Mouse (Mus musculus) midbrain, embryonic 14.5 days (tissue): ENCODE measurements around the gene Capn11. TPM values are rescaled to one million over a fixed set of nuclear protein-coding genes. Genes with fewer than 3 reads are reported as not detected.

Source experiments
- ATAC-seq: fragments of 200-750 bp; cut with Nextera tagmentation; 2 replicates; pipeline ENCODE4 v1.8.0; 2017; ENCODE audit warnings: moderate number of reproducible peaks, moderate library complexity; ENCODE audit not compliant: low FRiP score, low TSS enrichment
- DNase-seq: peaks from one replicate; pipeline ENCODE4 v3.0.0-alpha.2; 2015
- H3K27ac ChIP-seq: fragments of 300-500 bp; sonication (generic); replicated peaks from 2 replicates; pipeline ENCODE4 v1.5.1; 2014; ENCODE audit warnings: mild to moderate bottlenecking, low read depth, low read length, moderate library complexity
- H3K27me3 ChIP-seq: fragments of 300-500 bp; sonication (generic); 2 replicates; pipeline ENCODE4 v1.6.1; 2014; ENCODE audit warnings: low read length, control low read depth, mixed read lengths; ENCODE audit not compliant: control insufficient read depth, insufficient read depth
- H3K36me3 ChIP-seq: fragments of 300-500 bp; sonication (generic); 2 replicates; pipeline ENCODE4 v1.6.1; 2014; ENCODE audit warnings: low read length, control low read depth; ENCODE audit not compliant: control insufficient read depth, insufficient read depth
- H3K4me1 ChIP-seq: fragments of 300-500 bp; sonication (generic); 2 replicates; pipeline ENCODE4 v1.6.1; 2014; ENCODE audit warnings: mild to moderate bottlenecking, antibody characterized with exemption, low read length, control low read depth; ENCODE audit not compliant: control insufficient read depth, insufficient read depth
- H3K4me2 ChIP-seq: fragments of 300-500 bp; sonication (generic); 2 replicates; pipeline ENCODE4 v1.6.1; 2014; ENCODE audit warnings: mild to moderate bottlenecking, low read length, moderate library complexity
- H3K4me3 ChIP-seq: fragments of 300-500 bp; sonication (generic); replicated peaks from 2 replicates; pipeline ENCODE4 v1.5.1; 2014; ENCODE audit warnings: low read depth, low read length
- H3K9ac ChIP-seq: fragments of 300-500 bp; sonication (generic); replicated peaks from 2 replicates; pipeline ENCODE4 v1.6.1; 2014; ENCODE audit warnings: mild to moderate bottlenecking, low read length, moderate library complexity
- H3K9me3 ChIP-seq: fragments of 300-500 bp; sonication (generic); 2 replicates; pipeline ENCODE4 v1.6.1; 2016; ENCODE audit warnings: low read length, control low read depth, mixed read lengths; ENCODE audit not compliant: control insufficient read depth
- WGBS: fragments of 180-500 bp; shearing (Covaris S2); extraction: QIAGEN DNeasy Blood & Tissue Kit; methylation state at CpG from one replicate; pipeline ENCODE4 v1.1.7; 2014; 5-methylcytosine and 5-hydroxymethylcytosine counted together
- polyA plus RNA-seq: library from polyadenylated mRNA; unstranded; fragments of >200 nt; fragmentation: Nextera tagmentation; extraction: Ambion mirVana; gene quantifications from 2 replicates; pipeline ENCODE4 v1.2.1, GENCODE M21; 2014

The Capn11 gene
- polyA plus RNA-seq, 1 experiment from 2014 or later: 2.4 TPM

- no peak overlapping the region for H3K4me2 ChIP-seq
- H3K27ac ChIP-seq: no peak overlapping the region
- H3K36me3 ChIP-seq: no peaks in the 10 kb centered on the region
- H3K9ac ChIP-seq: no peak overlapping the region
- H3K9me3 ChIP-seq: no peaks in the 10 kb centered on the region
- DNase-seq: no peak
- H3K4me3 ChIP-seq: no peak overlapping the region
- ATAC-seq: no peak
- peaks cover 23% of the 10 kb centered on the region for H3K27me3 ChIP-seq
- H3K4me1 ChIP-seq: peaks cover 7% of the 10 kb centered on the region
- 9% methylated on average over 22 of the region's 22 CpGs for WGBS
Measured at GRCm38 (mm10) chr17:45601325-45601724, 57.8 kb downstream of the Capn11 start.

- peaks cover 16% of the 10 kb centered on the region for H3K4me1 ChIP-seq
- H3K4me2 ChIP-seq: no peak overlapping the region
- H3K27ac ChIP-seq: no peak overlapping the region
- no peaks in the 10 kb centered on the region for H3K9me3 ChIP-seq
- 52% methylated on average over 8 of the region's 8 CpGs for WGBS
- H3K27me3 ChIP-seq: peaks cover 23% of the 10 kb centered on the region
- no peak overlapping the region for H3K9ac ChIP-seq
- no peak overlapping the region for H3K4me3 ChIP-seq
- no peak for ATAC-seq
- DNase-seq: no peak
- H3K36me3 ChIP-seq: no peaks in the 10 kb centered on the region
Measured at GRCm38 (mm10) chr17:45600267-45600666, 58.9 kb downstream of the Capn11 start.

- DNase-seq: peak; percentile 58
- 15% methylated on average over 32 of the region's 32 CpGs for WGBS
- Histone ChIP-seq H3K9me3 (no peaks in the 10 kb centered on the region), H3K4me3 (peak within 1 kb of the TSS; percentile 17; the same call in 1 of the 2 replicates), H3K4me2 (peak within 1 kb of the TSS; percentile 51), H3K4me1 (peaks cover 22% of the 10 kb centered on the region), H3K27ac (no peak within 1 kb of the TSS), H3K27me3 (peaks cover 25% of the 10 kb centered on the region), H3K9ac (no peak within 1 kb of the TSS; the same call in 1 of the 2 replicates), H3K36me3 (no peaks in the 10 kb centered on the region)
- peak; percentile 25; the same call in 1 of the 2 replicates for ATAC-seq
Measured at GRCm38 (mm10) chr17:45599446-45600242, 59.5 kb downstream of the Capn11 start, which contains the start of gene Slc29a1. Slc29a1 (minus strand) TSS chr17:45599606.

- H3K4me2 ChIP-seq: no peak overlapping the region; the same call in 1 of the 2 replicates
- H3K27me3 ChIP-seq: peaks cover 32% of the 10 kb centered on the region
- H3K36me3 ChIP-seq: no peaks in the 10 kb centered on the region
- H3K27ac ChIP-seq: no peak overlapping the region
- no peak overlapping the region for H3K9ac ChIP-seq
- H3K9me3 ChIP-seq: no peaks in the 10 kb centered on the region
- peaks cover 23% of the 10 kb centered on the region for H3K4me1 ChIP-seq
- 41% methylated on average over 3 of the region's 3 CpGs for WGBS
- DNase-seq (no peak), ATAC-seq (no peak)
- no peak overlapping the region for H3K4me3 ChIP-seq
Measured at GRCm38 (mm10) chr17:45598891-45599290, 60.2 kb downstream of the Capn11 start.

- Histone ChIP-seq H3K36me3 (no peaks in the 10 kb centered on the region), H3K4me3 (no peak overlapping the region), H3K27me3 (peaks cover 33% of the 10 kb centered on the region), H3K4me1 (peaks cover 23% of the 10 kb centered on the region), H3K9me3 (no peaks in the 10 kb centered on the region), H3K27ac (no peak overlapping the region), H3K4me2 (no peak overlapping the region), H3K9ac (no peak overlapping the region)
- no peak for ATAC-seq
- DNase-seq: no peak
- WGBS: 90% methylated on average over 2 of the region's 2 CpGs
Measured at GRCm38 (mm10) chr17:45598376-45598775, 60.7 kb downstream of the Capn11 start.

GRCm38 (mm10) chr17:45597787-45598186, 61.3 kb downstream of the Capn11 start:
- DNase-seq (no peak), ATAC-seq (no peak)
- Histone ChIP-seq H3K27me3 (peaks cover 33% of the 10 kb centered on the region), H3K4me2 (no peak overlapping the region), H3K4me3 (no peak overlapping the region), H3K9me3 (no peaks in the 10 kb centered on the region), H3K4me1 (peaks cover 23% of the 10 kb centered on the region), H3K27ac (no peak overlapping the region), H3K9ac (no peak overlapping the region), H3K36me3 (no peaks in the 10 kb centered on the region)
- WGBS: 42% methylated on average over 3 of the region's 3 CpGs

- Histone ChIP-seq H3K9ac (no peak overlapping the region; the same call in 1 of the 2 replicates), H3K36me3 (no peaks in the 10 kb centered on the region), H3K27me3 (peaks cover 28% of the 10 kb centered on the region), H3K9me3 (no peaks in the 10 kb centered on the region), H3K4me2 (no peak overlapping the region), H3K4me3 (no peak overlapping the region), H3K4me1 (peaks cover 23% of the 10 kb centered on the region), H3K27ac (peak overlapping the region; percentile 61)
- peak; percentile 66 for DNase-seq
- WGBS: 25% methylated on average over 11 of the region's 11 CpGs
- peak; percentile 22; the same call in 1 of the 2 replicates for ATAC-seq
Measured at GRCm38 (mm10) chr17:45596631-45597396, 62.3 kb downstream of the Capn11 start.

- Histone ChIP-seq H3K9ac (peak overlapping the region; percentile 56), H3K4me3 (peak overlapping the region; percentile 40), H3K4me1 (peaks cover 23% of the 10 kb centered on the region), H3K27ac (0 out of 2 replicates have a peak overlapping the region, but pooled peaks have one; percentile 26), H3K4me2 (peak overlapping the region; percentile 89), H3K9me3 (no peaks in the 10 kb centered on the region), H3K27me3 (peaks cover 19% of the 10 kb centered on the region), H3K36me3 (no peaks in the 10 kb centered on the region)
- DNase-seq (no peak), ATAC-seq (no peak)
- WGBS: 4% methylated on average over 23 of the region's 23 CpGs
Measured at GRCm38 (mm10) chr17:45595736-45596390, 63.3 kb downstream of the Capn11 start.
